Mouse (Mus musculus) embryonic facial prominence, embryonic 14.5 days (tissue): ENCODE results near the gene Asf1b. TPM values are rescaled to one million over a fixed set of nuclear protein-coding genes. Genes with fewer than 3 reads are reported as not detected.

Source experiments
- ATAC-seq: fragments of 200-750 bp; cut with Nextera tagmentation; 2 replicates; pipeline ENCODE4 v1.8.0; 2017; ENCODE audit warnings: low read depth, moderate number of reproducible peaks, moderate TSS enrichment
- DNase-seq: peaks from one replicate; pipeline ENCODE4 v3.0.0-alpha.2; 2015; ENCODE audit warnings: low spot score
- H3K27ac ChIP-seq: fragments of 300-500 bp; sonication (generic); replicated peaks from 2 replicates; pipeline ENCODE4 v1.5.1; 2014; ENCODE audit warnings: low read depth, mild to moderate bottlenecking, low read length, moderate library complexity
- H3K27me3 ChIP-seq: fragments of 300-500 bp; sonication (generic); replicated peaks from 2 replicates; pipeline ENCODE4 v1.6.1; 2014; ENCODE audit warnings: low read length; ENCODE audit not compliant: control insufficient read depth, insufficient read depth
- H3K36me3 ChIP-seq: fragments of 300-500 bp; sonication (generic); 2 replicates; pipeline ENCODE4 v1.6.1; 2014; ENCODE audit warnings: low read length, mixed read lengths; ENCODE audit not compliant: control insufficient read depth, insufficient read depth
- H3K4me1 ChIP-seq: fragments of 300-500 bp; sonication (generic); 2 replicates; pipeline ENCODE4 v1.6.1; 2014; ENCODE audit warnings: antibody characterized with exemption, low read length; ENCODE audit not compliant: control insufficient read depth, insufficient read depth
- H3K4me2 ChIP-seq: fragments of 300-500 bp; sonication (generic); 2 replicates; pipeline ENCODE4 v1.6.1; 2014; ENCODE audit warnings: low read depth, mild to moderate bottlenecking, low read length, moderate library complexity, mixed read lengths
- H3K4me3 ChIP-seq: fragments of 300-500 bp; sonication (generic); 2 replicates; pipeline ENCODE4 v1.5.1; 2014; ENCODE audit warnings: low read depth, mild to moderate bottlenecking, low read length
- H3K9ac ChIP-seq: fragments of 300-500 bp; sonication (generic); 2 replicates; pipeline ENCODE4 v1.6.1; 2014; ENCODE audit warnings: low read depth, mild to moderate bottlenecking, low read length, moderate library complexity, mixed read lengths
- H3K9me3 ChIP-seq: fragments of 300-500 bp; sonication (generic); 2 replicates; pipeline ENCODE4 v1.6.1; 2016; ENCODE audit warnings: low read length; ENCODE audit not compliant: control insufficient read depth
- WGBS: fragments of 180-500 bp; shearing (Covaris S2); extraction: QIAGEN DNeasy Blood & Tissue Kit; methylation state at CpG from one replicate; pipeline ENCODE4 v1.1.7; 2014; 5-methylcytosine and 5-hydroxymethylcytosine counted together
- microRNA counts: library from miRNA; unstranded; fragments of <30 nt; microRNA quantifications from one replicate; lab custom pipeline; 2017
- microRNA-seq: library from miRNA; unstranded; fragments of <30 nt; microRNA quantifications from one replicate; pipeline ENCODE4, GENCODE M21; 2016; ENCODE audit warnings: borderline number of aligned reads
- polyA plus RNA-seq: library from polyadenylated mRNA; unstranded; fragments of >200 nt; fragmentation: Nextera tagmentation; extraction: Ambion mirVana; gene quantifications from 2 replicates; pipeline ENCODE4 v1.2.1, GENCODE M21; 2014

Gene Asf1b
- polyA plus RNA-seq, 1 experiment from 2014 or later, result 68.8 TPM

DNA sequence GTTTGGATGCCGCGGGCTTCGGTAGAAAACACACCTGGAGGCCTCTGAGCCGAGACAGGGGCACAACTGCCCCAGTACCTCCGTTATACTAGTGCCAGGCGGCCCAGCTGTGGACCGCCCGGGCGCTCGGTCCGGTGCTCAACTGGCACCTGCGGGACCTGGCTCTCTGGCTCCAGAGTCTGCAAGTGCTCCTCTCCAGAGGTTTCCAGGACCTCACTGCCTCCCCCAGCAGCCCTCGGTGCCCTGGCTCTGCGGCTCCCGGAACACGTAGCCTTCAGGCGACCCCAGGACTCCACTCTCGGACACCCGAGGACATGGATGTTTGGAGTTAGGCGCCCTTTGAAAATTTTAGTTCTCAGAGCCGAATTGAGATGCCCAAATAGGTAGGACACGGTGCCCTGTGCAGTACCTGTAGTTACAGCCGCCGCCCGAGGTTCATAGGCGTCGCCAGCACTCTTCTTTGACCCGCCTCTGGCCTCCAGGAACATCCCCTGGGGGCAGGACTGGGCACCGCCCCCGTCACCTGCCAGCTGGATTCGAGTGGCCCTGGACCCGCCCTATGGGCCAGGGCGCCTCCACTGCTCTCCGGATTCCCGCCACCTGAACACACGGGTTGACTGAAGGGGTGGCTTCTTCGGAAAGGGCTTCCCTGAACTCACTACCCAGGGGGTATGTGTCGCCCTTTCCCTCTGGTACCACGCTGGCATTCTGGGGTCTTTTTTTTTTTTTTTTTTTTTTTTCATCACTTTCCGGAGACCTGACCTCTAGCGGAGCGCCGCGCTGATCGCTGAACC is 56.6 kb downstream of the Asf1b start, which contains the start of gene 2210011C24Rik:
Gene 2210011C24Rik (minus strand): TSS at position 467 of the 794 bp plus-strand sequence.
- WGBS, result 1% methylated on average over 34 of the region's 45 CpGs
- H3K4me1 ChIP-seq, result peaks cover 15% of the 10 kb centered on the region
- peak within 1 kb of the TSS; percentile 54 for H3K4me3 ChIP-seq
- no peaks in the 10 kb centered on the region for H3K36me3 ChIP-seq
- H3K9ac ChIP-seq, result peak within 1 kb of the TSS; percentile 57
- H3K4me2 ChIP-seq, result peak within 1 kb of the TSS; percentile 98
- DNase-seq (no peak), ATAC-seq (no peak)
- no peaks in the 10 kb centered on the region for H3K9me3 ChIP-seq
- peaks cover 43% of the 10 kb centered on the region for H3K27me3 ChIP-seq
- H3K27ac ChIP-seq, result no peak within 1 kb of the TSS

GRCm38 (mm10) chr8:84012499-84013165 is 57.3 kb downstream of the Asf1b start:
- DNase-seq, result no peak
- Histone ChIP-seq H3K27ac (no peak overlapping the region), H3K4me3 (peak overlapping the region; percentile 54), H3K4me2 (peak overlapping the region; percentile 98), H3K36me3 (no peaks in the 10 kb centered on the region), H3K9ac (no peak overlapping the region), H3K27me3 (peaks cover 43% of the 10 kb centered on the region), H3K9me3 (no peaks in the 10 kb centered on the region), H3K4me1 (peaks cover 15% of the 10 kb centered on the region)
- ATAC-seq, result no peak
- 7% methylated on average over 35 of the region's 35 CpGs for WGBS

DNA sequence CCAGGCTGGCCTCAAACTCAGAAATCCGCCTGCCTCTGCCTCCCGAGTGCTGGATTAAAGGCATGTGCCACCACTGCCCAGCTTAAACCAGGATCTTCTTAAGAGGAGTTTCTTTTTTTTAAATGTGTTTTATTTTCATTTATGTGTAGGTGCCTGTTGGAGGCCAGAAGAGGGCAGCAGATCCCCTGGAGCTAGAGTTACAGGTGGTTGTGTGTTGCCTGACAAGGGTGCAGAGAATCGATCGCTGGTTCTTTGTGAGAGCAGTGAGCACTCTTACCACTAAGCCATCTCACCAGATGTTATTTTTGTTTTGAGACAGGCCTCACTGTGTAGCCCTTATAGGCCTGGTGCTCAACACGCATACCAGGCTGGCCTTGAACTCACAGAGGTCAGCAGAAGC is 60.5 kb downstream of the Asf1b start:
- Histone ChIP-seq H3K4me2 (no peak overlapping the region), H3K36me3 (no peaks in the 10 kb centered on the region), H3K9me3 (no peaks in the 10 kb centered on the region), H3K27me3 (peaks cover 33% of the 10 kb centered on the region), H3K27ac (no peak overlapping the region), H3K4me1 (peaks cover 11% of the 10 kb centered on the region), H3K4me3 (no peak overlapping the region), H3K9ac (no peak overlapping the region)
- no peak for DNase-seq
- 93% methylated on average over 5 of the region's 5 CpGs for WGBS
- ATAC-seq, result no peak

DNA sequence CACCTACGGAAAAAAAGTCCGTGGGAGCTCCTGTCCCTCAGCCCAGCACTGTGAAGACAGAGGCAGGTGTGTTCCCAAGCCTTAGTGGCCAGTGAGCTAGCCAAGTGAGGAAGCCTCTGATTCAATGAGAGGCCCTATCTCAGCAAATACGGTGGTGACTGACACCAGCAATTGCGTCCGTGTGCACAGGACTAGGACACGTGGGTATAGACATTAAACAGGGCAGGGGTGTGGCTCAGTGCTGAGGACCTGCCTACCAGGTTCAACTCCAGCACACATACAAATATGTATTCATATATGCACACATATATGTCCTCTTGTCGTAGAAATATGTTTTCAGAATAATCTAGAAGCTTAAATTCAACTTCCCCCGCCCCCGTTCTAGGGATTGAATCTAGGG is 64.4 kb downstream of the Asf1b start:
- 83% methylated on average over 9 of the region's 9 CpGs for WGBS
- Histone ChIP-seq H3K36me3 (no peaks in the 10 kb centered on the region), H3K4me2 (no peak overlapping the region), H3K27me3 (0 out of 2 replicates have a peak, but pooled peaks cover 8% of the 10 kb centered on the region), H3K9me3 (no peaks in the 10 kb centered on the region), H3K4me1 (0 out of 2 replicates have a peak, but pooled peaks cover 5% of the 10 kb centered on the region), H3K9ac (no peak overlapping the region), H3K27ac (no peak overlapping the region), H3K4me3 (no peak overlapping the region)
- ATAC-seq, result no peak
- no peak for DNase-seq

MicroRNAs within 50 kb of the gene (microRNA counts, 519-probe panel; counts per million panel counts)
- 19.3 counts per million for microRNA mmu-miR-1199 (lab: Ali Mortazavi, UCI)

Small RNA genes lying within 50 kb of the gene (microRNA-seq; reads per million reads assigned to microRNA genes)
- gene Gm44330 (not detected), gene Gm44450 (not detected), gene Mir1199 (not detected), gene Mir8111 (1.7 reads per million, percentile 2 among the genes with 10 or more reads in this experiment)

Other genes with a start within 250 kb of the Asf1b start
- gene Ddx39, start 240.3 kb upstream of the Asf1b start, polyA plus RNA-seq, result 106 and 131 TPM in 2 replicates
- gene Adgre5, start 214.2 kb upstream of the Asf1b start, polyA plus RNA-seq, result 43.1 and 45.8 TPM in 2 replicates
- gene Adgrl1, start 55.4 kb upstream of the Asf1b start, polyA plus RNA-seq, result 25.1 and 31.7 TPM in 2 replicates
- gene Gm10644, start 302 bp upstream of the Asf1b start, polyA plus RNA-seq, result 0.48 and 0.82 TPM in 2 replicates
- 208 and 247 TPM in 2 replicates for gene Prkaca, start 17.5 kb downstream of the Asf1b start, polyA plus RNA-seq
- gene Samd1, start 42.2 kb downstream of the Asf1b start, polyA plus RNA-seq, result 15.9 and 18.5 TPM in 2 replicates
- 0.77 and 1.1 TPM in 2 replicates for gene 1700067K01Rik, start 46.0 kb downstream of the Asf1b start, polyA plus RNA-seq
- gene 2210011C24Rik, start 56.7 kb downstream of the Asf1b start, polyA plus RNA-seq, result 0.66 and 1.4 TPM in 2 replicates
- gene Palm3, start 66.0 kb downstream of the Asf1b start, polyA plus RNA-seq, result 3.3 and 3.6 TPM in 2 replicates
- 1.5 and 1.8 TPM in 2 replicates for gene Il27ra, start 87.1 kb downstream of the Asf1b start, polyA plus RNA-seq
- gene Rln3, start 89.5 kb downstream of the Asf1b start, polyA plus RNA-seq, result 0.47 TPM in 1 of 2 replicates, not detected in the other
- gene Gm10643, start 109.6 kb downstream of the Asf1b start, polyA plus RNA-seq, result 2.1 and 2.3 TPM in 2 replicates
- 9.1 and 10.0 TPM in 2 replicates for gene Rfx1, start 111.3 kb downstream of the Asf1b start, polyA plus RNA-seq
- 8.4 and 9.9 TPM in 2 replicates for gene Dcaf15, start 149.3 kb downstream of the Asf1b start, polyA plus RNA-seq
- gene Podnl1, start 170.5 kb downstream of the Asf1b start, polyA plus RNA-seq, result 1.7 and 2.4 TPM in 2 replicates
- 20.2 and 21.3 TPM in 2 replicates for gene Cc2d1a, start 192.4 kb downstream of the Asf1b start, polyA plus RNA-seq
- 0.77 and 1.0 TPM in 2 replicates for gene 4930432K21Rik, start 192.5 kb downstream of the Asf1b start, polyA plus RNA-seq
- gene Nanos3, start 229.7 kb downstream of the Asf1b start, polyA plus RNA-seq, result 3.0 and 4.5 TPM in 2 replicates